Mouse (Mus musculus): ENCODE results near the gene Timm50.

The Timm50 gene

GRCm38 (mm10) chr7:28339213-28339917 is 27.5 kb upstream of the Timm50 start:
- TF ChIP-seq GATA4 (IDR thresholded peaks at IDR 0.05; ENCODE audit: insufficient replicate concordance, low read length): no peak

DNA sequence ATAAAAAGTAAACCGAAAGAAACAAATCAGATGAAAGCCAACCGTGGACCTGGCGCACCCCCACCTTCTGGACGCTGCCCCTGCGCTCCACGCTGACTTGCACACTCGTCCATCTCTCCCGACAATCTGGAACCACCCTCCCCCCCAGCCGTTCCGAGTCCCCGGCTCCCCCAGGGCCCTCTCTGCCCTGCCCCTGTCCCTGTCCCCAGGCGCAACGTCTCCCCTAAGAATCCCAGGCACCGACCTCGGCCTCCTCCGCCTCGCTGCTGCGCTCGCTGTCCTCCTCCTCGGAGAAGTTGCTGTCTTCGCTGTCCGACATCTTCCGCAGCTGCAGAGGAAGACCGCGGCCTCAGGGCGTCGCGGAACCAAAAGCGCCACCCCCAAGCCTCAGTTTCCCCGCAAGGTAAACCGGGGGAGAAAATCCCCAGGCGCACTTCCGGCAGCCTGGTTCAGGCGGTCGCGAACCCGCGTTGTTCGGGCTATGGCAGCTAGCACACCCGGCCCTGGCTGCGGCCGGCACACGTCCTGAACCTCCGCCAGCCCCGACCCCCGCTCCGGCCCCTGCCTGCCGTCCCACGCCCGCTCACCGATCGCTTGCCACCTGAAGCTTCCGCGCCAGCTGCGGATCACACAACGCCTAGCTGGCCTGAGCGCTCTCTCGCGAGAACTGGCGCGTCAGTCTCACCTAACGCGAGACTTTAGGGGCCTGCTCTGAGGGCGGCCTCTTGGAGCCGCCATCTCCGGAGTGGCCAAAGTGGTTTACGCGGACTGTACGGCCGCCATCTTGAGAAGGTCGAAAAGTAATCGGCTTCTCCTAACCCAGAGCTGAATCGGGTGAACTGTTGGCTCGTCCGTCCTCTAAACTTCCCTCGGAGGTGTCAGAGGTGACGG is 26.5 kb upstream of the Timm50 start, which contains the start of gene Supt5:
TSS of gene Supt5 (minus strand) at position 639 of the 891 bp plus-strand sequence.
- TF ChIP-seq GATA4 (IDR thresholded peaks at IDR 0.05; ENCODE audit: insufficient replicate concordance, low read length): peak; percentile 33; the same call in 1 of the 2 replicates

GRCm38 (mm10) chr7:28335471-28335870 is 23.6 kb upstream of the Timm50 start:
- no peak for TF ChIP-seq GATA4 (IDR thresholded peaks at IDR 0.05; ENCODE audit: insufficient replicate concordance, low read length)

DNA sequence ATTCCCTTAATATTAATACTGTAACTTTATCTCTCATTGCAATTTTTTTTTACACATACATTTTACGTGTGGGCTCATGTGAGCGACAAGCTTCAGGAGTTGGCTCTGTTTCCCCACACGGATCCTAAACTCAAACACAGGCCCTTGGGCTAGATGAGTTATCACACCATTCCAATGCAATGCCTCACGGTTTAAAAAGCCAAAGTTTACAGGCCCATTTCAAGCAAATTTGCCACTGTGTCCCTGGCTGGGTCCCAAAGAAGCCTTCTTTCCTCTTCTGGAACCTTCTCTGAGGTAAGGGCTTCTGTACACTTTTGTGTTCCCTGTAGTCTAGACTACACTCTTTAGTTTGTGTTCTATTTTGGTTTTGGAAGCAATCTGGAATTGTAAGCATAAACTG is 22.7 kb upstream of the Timm50 start:
- no peak for TF ChIP-seq GATA4 (IDR thresholded peaks at IDR 0.05; ENCODE audit: insufficient replicate concordance, low read length)

DNA sequence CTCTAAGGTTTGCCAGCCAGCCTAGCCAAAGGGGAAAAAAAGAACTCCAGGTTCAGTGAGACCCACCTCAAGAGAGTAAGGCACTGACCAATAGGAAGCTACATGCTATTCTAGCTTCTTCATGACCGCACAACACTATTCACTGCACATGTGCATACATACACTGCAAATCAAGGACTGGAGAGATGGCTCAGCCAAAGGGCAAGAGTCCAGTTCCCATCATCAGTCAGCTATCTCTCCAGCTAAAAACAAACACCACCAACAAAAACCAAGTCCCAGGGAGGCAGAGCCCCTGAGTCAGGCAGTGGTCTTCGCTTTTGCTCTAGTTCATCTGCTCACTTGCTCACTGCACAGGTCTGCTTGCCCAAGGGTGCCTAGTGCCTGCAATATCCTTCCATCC is 16.4 kb upstream of the Timm50 start:
- TF ChIP-seq GATA4 (IDR thresholded peaks at IDR 0.05; ENCODE audit: insufficient replicate concordance, low read length): no peak

DNA sequence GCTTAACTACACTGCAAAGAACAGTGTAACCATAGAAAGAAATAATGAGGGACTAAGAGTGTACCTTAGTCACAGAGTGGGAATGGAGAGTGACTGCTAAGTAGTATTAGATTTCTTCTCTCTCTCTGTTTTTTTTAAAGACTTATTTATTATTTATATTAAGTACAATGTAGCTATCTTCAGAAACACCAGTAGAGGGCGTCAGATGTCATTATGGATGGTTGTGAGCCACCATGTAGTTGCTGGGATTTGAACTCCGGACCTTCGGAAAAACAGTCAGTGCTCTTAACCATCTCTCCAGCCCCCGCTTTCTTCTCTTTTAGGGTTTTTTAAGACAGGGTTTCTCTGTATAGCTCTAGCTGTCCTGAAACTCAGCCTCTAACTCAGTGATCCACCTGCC is 14.6 kb upstream of the Timm50 start:
- TF ChIP-seq GATA4 (IDR thresholded peaks at IDR 0.05; ENCODE audit: insufficient replicate concordance, low read length): no peak

DNA sequence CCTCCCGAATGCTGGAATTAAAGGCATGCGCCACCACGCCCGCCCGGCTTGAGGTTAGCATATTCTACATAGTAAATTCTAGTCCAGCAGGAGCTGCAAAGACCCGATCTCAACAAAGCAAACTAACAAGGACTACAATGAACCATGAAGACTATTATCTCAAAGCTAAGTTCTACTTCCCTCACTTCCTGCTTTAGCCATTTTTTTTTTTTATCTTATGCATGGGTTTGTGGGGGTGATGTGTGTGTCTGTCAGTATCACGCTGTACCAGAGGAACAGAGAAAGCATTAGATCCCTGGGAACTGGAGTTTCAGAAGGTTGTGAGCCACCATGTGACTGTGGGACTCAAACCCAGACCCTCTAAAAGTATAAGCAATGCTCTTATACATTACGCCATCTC is 13.4 kb upstream of the Timm50 start:
- no peak for TF ChIP-seq GATA4 (IDR thresholded peaks at IDR 0.05; ENCODE audit: insufficient replicate concordance, low read length)

DNA sequence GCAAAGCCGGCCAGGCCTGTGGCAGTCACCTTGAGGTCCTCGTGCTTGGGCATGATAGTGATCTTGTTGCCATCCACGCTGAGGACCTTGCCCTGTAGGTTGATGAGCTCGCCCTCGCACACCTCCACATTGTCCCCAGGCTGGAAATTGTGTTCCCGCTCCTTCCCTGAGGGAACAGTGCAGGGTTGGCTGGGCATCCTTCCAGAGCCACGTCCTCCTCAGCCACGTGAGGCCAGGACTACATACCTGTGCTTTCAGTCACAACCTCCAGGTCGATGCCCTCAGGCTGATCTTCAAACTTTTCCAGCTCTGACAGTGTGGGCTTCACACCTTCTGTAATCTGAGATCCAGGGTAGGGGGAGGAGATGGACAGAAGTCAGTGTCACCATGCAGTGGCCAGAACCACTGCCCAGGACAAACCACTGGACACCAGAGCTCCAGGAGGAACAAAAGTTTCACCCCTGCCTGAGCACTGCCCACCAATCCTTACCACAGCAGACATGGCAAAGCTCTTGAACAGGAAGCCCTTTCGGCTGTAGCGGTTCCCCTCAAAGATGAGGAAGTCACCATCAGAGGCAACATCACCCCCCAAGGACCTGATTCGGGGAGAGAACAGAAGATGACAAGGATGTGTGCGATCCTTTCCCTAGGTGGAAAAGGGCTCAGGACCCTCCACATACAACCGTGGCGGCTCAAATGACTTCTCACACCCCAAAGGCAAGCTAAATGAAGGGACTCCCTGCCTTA is 10.3 kb upstream of the Timm50 start:
- no peak for TF ChIP-seq GATA4 (IDR thresholded peaks at IDR 0.05; ENCODE audit: insufficient replicate concordance, low read length)

DNA sequence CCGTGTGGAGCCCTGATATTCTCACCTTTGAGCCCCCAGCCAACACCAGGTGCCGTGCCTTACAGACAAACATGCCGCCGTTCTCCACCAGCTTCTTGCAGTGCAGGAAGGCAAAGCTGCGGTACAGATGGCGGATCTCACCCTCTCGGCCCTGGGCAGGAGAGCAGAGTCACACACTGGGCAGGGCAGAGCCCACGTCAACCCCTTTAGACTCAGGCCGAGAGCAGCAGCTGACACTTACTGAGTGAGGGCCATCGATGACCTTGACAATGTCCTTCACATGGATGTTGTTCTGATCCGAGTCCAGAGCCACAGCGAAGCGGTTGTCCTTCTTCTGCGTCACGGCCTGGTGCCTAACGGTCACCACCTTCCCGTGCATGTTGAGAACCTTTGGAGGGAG is 6.8 kb upstream of the Timm50 start:
- no peak for TF ChIP-seq GATA4 (IDR thresholded peaks at IDR 0.05; ENCODE audit: insufficient replicate concordance, low read length)

DNA sequence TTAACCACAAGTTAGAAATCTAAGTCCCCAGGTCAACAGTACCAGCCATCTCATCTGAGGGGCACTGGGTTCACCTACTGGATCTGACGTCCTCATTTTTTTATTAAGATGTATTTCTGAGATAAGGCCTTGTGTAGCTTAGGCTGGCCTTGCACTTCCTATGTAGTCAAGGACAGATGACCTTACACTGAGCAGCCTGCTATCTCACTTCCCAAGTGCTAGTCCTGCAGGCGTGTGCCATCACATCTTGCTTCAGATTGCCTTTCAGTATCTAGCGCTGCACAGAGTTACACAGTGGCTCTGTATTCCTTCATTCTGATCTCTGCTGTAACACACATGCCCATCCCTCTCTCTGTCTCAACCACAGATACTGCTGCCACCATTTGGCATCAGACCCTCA is 6.2 kb upstream of the Timm50 start:
- TF ChIP-seq GATA4 (IDR thresholded peaks at IDR 0.05; ENCODE audit: insufficient replicate concordance, low read length): no peak

- TF ChIP-seq GATA4 (IDR thresholded peaks at IDR 0.05; ENCODE audit: insufficient replicate concordance, low read length): no peak
Observed at GRCm38 (mm10) chr7:28311151-28311925, 534 bp downstream of the Timm50 start.

DNA sequence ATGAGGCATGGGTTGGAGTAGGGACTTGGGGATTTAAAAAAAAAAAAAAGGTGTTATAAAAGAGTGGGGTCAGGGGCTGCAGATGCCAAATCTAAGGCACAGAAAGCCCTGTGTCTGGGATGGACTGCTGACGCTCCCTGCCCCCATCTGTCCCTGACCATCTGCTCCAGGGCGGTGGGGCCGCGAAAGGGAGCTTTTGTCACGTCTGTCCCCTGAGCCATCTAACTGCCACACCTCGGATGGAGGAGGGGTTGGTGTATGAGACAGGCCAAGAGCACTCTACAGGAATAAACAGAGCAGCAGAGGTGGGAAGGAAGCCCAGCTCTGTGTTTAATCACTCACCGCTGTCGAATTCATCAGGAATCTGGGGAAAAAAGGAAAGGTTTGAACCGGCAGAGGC is 2.1 kb downstream of the Timm50 start:
- TF ChIP-seq GATA4 (IDR thresholded peaks at IDR 0.05; ENCODE audit: insufficient replicate concordance, low read length): no peak

DNA sequence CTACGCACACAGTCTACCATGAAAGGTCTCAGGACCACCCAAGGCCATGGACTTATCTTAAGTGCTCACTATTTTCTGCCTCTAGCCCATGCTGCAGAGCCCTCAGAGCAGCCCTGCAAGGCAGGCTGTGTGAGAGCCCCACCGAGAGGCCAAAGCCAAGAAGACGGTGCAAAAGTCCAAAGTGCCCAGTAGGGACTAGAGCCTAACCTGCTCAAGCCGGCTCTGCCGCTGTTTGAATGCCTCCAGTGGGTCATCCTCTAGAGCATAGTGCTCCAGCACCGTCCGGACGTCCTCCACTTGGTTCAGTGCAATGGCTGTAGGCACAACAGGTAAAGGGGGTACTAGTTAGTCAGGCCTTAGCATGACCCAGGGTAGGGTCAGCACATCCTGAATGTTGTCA is 5.7 kb downstream of the Timm50 start:
- no peak for TF ChIP-seq GATA4 (IDR thresholded peaks at IDR 0.05; ENCODE audit: insufficient replicate concordance, low read length)

- TF ChIP-seq GATA4 (IDR thresholded peaks at IDR 0.05; ENCODE audit: insufficient replicate concordance, low read length): no peak
Observed at GRCm38 (mm10) chr7:28305641-28306040, 6.2 kb downstream of the Timm50 start.
